Mouse (Mus musculus) right cerebral cortex, postnatal 36 days (tissue): ENCODE measurements at regions not wholly inside any gene's neighbourhood (a gene's known extent, or its start where the extent isn't known, plus 50 kb on each side); places are given as distances from the start of the nearest gene placed in this dataset.
A peak's percentile ranks its signal among the peaks of the same experiment; 100 is the strongest.

Source experiments
- DNase-seq, 2 experiments: peaks; one replicate each; pipeline ENCODE4 v3.0.0; 2022; ENCODE audit warnings: low spot score in 2 of 2, mixed read lengths in 1 of 2

DNA sequence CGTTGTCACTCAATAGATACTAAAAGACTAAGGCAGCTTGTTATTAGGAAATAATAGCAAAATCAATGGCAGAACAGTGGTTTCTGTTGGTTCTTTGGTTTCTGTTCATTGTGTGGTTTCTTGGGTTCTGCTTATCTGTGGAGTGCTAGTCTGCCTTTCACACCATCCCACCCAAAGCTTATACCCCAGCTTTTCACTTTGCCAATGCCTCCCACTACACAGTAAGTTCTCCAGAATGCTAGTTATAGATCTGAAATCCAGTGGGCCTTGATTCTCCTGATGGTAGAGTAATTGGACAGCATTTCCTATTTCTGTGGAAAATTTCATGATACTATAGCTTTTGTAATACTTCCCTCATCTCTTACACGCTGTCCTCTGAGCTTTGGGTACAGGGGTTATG lies 700.8 kb upstream of the 1700009N14Rik start:
- DNase-seq = no peak

DNA sequence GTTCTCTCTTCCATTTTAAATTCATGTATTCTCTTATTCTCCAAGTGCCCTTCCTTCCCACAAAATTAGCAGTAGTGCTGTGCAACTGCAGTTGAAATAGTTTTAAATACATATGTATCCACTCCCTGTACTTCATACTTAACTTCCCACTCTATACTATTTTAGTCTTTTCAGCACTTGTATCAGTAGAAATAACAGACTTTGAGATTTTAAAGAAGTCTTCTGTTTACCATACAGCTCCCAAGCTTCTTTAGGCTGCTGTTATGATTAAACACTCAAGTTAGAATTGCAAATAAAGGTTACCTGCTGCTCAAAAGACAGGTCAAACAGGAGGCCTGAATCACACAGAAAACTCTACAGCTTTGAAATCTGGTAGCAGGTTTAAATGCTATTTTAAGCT lies 665.1 kb upstream of the 1700009N14Rik start:
- no peak for DNase-seq

DNA sequence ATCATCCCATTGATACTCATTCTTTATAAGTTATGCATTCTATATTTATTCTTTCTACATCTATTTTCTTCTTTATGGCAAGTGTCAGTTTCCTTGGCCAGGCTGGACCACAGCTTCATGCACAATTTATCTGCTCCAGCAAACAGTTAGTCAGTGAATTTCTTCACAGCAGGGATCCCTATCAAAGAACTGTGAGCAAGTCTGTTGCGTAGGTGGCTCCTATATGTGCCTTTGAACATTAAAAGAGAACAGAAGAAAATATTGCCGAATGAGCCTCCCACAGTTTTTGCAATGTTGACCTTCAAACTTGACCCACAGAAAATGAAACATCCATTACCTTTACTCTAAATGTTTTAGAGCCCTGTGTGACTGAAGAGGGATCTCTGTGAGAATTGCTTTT lies 625.0 kb upstream of the 1700009N14Rik start:
- peak; percentile 18 to 59 for DNase-seq

DNA sequence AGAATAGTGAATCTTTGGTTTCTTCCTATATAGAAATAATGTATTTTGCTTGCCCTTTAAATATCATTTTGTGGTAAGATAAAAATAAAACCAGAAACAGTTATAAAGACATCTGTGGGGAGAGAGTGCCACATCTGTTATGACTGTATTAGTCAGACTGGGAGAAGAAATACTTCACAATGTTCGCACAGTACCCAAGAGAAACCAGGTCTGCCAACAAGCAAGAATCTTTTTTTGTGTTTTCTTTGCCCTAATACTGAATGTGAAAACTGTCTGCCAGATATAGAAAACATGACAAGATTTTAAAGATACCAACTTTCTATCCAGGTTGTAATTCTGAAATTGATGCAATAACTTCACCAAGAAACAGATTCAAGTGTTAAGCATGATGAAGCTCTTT lies 601.8 kb upstream of the 1700009N14Rik start:
- no peak for DNase-seq

DNA sequence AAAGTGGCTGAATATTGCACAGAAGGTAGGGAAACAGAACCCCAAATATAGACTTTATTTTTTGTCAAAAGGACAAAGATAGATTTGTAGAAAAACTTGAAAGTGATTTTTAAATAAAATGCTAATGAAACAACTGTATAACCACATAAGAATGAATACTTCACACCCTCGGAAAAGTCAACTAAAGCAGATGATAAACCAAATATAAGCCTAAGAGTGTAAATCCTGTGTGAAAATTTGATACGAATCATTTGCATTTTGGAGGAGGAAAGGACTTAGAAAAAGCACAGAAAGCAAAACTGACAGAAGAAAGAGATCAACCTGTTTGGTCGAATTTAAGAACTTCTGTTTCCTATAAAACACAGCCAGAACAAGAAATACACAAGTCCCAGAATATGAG lies 595.7 kb upstream of the 1700009N14Rik start:
- no peak for DNase-seq

DNA sequence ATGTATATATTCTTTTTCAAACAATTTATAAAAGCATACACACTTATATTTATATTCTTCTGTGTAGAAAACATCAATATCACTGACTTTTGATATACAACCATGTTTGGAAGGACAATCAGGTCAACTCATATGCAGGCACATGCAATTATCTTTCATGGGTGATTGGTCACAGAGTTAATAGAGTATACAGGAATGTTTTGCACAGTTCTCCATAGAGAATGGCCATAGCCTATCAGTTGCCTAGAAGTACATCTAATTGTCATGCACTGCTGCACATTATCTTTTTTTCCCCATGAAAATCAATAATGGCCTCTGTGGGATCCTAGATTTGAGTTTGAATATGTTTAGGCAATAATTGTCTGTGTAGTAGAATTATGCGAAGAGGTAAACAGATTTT lies 549.5 kb upstream of the 1700009N14Rik start:
- DNase-seq = no peak

DNA sequence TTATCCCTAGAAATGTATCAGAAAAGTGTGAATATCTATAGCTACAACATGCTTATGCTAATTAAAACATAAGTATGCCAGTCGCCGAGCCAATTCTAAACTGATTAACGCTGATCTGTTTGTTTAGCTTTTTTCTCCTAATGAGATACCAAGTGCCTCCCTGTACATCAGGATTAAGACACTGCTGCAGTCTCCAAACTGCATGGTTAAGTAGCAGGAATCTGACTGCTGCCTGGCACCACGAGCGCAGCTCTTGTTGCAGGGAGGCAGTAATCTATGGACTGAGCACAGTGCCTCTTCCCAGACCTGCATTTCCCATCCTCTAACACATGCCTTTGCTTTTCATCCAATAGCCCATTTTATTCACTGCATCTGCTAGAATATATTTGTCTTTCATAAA lies 523.3 kb upstream of the 1700009N14Rik start:
- no peak for DNase-seq

DNA sequence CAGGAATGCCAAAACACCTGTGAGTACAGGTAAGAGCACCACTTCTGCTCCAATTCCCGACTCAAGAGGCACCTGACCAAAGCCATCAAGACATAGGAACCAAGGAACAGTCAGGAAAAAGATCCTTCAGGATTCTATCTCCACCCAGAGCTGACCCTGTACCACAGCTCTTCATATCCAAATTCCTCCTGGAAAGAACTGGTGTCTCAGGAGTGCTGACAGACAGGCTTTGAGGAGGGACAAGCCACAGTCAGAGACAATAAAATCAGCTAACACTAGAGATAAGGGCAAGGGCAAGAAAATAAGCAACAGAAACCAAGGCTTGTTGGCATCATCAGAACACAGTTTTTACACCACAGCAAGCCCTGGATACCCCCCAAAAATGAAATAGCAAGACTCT lies 496.5 kb upstream of the 1700009N14Rik start:
- no peak for DNase-seq

DNA sequence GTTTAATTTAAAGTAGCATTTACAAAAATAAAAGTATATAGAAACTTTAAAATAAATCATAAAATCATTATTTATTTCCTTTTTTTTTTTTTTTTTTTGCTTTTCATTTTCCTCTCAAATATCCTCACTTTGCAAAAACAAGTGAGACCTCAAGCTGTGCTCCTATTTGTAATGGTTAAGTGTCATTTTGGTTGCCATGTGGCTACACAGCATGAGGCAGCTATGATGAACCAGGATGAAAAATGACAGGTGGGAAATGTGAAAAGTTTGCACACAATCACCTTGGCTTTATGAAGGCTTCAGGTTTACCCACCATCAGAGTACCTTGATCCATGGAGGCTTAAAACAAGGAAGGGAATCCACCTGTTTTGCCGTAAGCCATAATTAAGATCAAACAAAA lies 454.9 kb upstream of the 1700009N14Rik start:
- DNase-seq = no peak
